Mouse (Mus musculus) lung, adult 2 months (tissue): ENCODE data around the gene Syt8.

Experiments used
- CTCF ChIP-seq: fragments of 200-500 bp; IDR thresholded peaks from 2 replicates; pipeline ENCODE4 v1.5.1; 2011; ENCODE audit warnings: mild to moderate bottlenecking, low read length, control low read depth; ENCODE audit not compliant: insufficient read depth
- POLR2A ChIP-seq: fragments of 200-500 bp; IDR thresholded peaks from 2 replicates; pipeline ENCODE4 v1.6.1; 2011; ENCODE audit warnings: low read depth, mild to moderate bottlenecking, control low read depth, low read length, borderline replicate concordance; ENCODE audit errors: extremely low read depth

DNA sequence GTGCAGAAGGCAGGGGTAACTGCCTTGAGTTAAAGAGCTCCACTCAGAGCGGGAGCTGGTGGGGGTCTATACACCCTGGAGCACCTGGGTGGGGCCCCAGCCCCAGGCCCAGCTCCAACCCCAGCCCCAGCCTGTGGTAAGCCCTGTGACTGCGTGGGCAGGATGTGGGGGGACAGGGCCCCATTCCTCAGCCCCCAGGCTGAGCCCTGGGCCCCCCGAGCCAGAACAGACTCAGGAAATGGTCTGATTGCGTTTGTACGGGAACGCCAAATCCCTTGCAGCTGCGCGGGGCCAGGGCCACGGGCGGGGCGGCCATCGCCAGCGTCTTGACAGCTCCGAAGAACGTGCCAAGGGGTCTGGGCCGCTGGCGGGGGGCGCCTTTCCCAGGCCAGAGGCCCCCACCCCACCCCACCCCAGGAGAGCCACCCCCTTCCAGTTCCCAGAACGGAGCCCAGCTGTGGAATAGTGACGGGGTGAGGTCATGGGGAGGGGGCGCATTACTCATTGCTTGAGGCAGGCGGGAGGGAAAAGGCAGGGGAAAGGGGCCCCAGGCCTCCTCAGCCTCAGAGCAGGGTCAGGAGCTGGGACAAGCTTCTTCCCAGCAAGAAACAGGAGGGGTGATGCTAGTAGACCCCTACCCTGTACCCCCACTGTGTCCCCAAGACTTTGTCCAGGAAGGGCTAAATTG, 47.1 kb downstream of the Syt8 start:
- TF ChIP-seq POLR2A (no peak), CTCF (no peak)
